Mouse (Mus musculus): Measurements from ENCODE around the gene Hist1h3c.

- no peak for TF ChIP-seq CTCF (IDR thresholded peaks at IDR 0.05; ENCODE audit: borderline replicate concordance, insufficient read depth, low read length)
- peak; percentile 98 for TF ChIP-seq POLR2A (IDR thresholded peaks at IDR 0.05; ENCODE audit: low read depth, low read length)
These were observed 15.8 kb upstream of the Hist1h3c start, which contains the start of gene Hist1h4a for GRCm38 (mm10) chr13:23760972-23761864.
